Mouse (Mus musculus) urinary bladder, adult 2 months (tissue): ENCODE measurements around the gene Dnajb14. TPM values are rescaled to one million over a fixed set of nuclear protein-coding genes. Genes with fewer than 3 reads are reported as not detected.
"Not testable (repeated sequence)": the region's sequence is repeated elsewhere in the genome, so short reads cannot be mapped to it uniquely, and the experiment has no call there.

Experiments
- DNase-seq: peaks from one replicate; pipeline ENCODE4 v3.0.0; 2022; ENCODE audit warnings: low spot score
- polyA plus RNA-seq: library from polyadenylated mRNA; depleted of rRNA; stranded (reverse); fragments of >200 nt; gene quantifications from 2 replicates; pipeline ENCODE4 v1.2.3, GENCODE M21; 2012; rRNA removed

Gene Dnajb14
- polyA plus RNA-seq, result 7.9 and 8.8 TPM in 2 replicates

- peak; percentile 75 for DNase-seq
These were observed at the start of gene Dnajb14 for GRCm38 (mm10) chr3:137867437-137868093. Dnajb14 (plus strand) TSS chr3:137867675.

GRCm38 (mm10) chr3:137818713-137819112 lies 48.8 kb upstream of the Dnajb14 start:
- no peak for DNase-seq

- no peak for DNase-seq
These were observed 46.6 kb upstream of the Dnajb14 start for GRCm38 (mm10) chr3:137820688-137821467.

- DNase-seq, result no peak
These were observed 44.2 kb upstream of the Dnajb14 start for GRCm38 (mm10) chr3:137823317-137823716.

- DNase-seq, result no peak
These were observed 39.8 kb upstream of the Dnajb14 start for GRCm38 (mm10) chr3:137827678-137828077.

GRCm38 (mm10) chr3:137831156-137831555 lies 36.3 kb upstream of the Dnajb14 start:
- no peak for DNase-seq

GRCm38 (mm10) chr3:137833128-137833527 lies 34.3 kb upstream of the Dnajb14 start:
- no peak for DNase-seq

- no peak for DNase-seq
These were observed 33.8 kb upstream of the Dnajb14 start for GRCm38 (mm10) chr3:137833698-137834097.

GRCm38 (mm10) chr3:137836543-137836942 lies 30.9 kb upstream of the Dnajb14 start:
- DNase-seq, result no peak

- no peak for DNase-seq
These were observed 29.3 kb upstream of the Dnajb14 start for GRCm38 (mm10) chr3:137838160-137838559.

- no peak for DNase-seq
These were observed 24.5 kb upstream of the Dnajb14 start for GRCm38 (mm10) chr3:137842944-137843343.

- no peak for DNase-seq
These were observed 23.2 kb upstream of the Dnajb14 start for GRCm38 (mm10) chr3:137844263-137844662.

GRCm38 (mm10) chr3:137846552-137846951 lies 20.9 kb upstream of the Dnajb14 start:
- no peak for DNase-seq

GRCm38 (mm10) chr3:137848354-137848753 lies 19.1 kb upstream of the Dnajb14 start:
- no peak for DNase-seq

GRCm38 (mm10) chr3:137849697-137850096 lies 17.8 kb upstream of the Dnajb14 start:
- DNase-seq, result no peak

- DNase-seq, result no peak
These were observed 16.3 kb upstream of the Dnajb14 start for GRCm38 (mm10) chr3:137851196-137851595.

GRCm38 (mm10) chr3:137853011-137853410 lies 14.5 kb upstream of the Dnajb14 start:
- DNase-seq, result not testable (repeated sequence)

- no peak for DNase-seq
These were observed 12.1 kb upstream of the Dnajb14 start for GRCm38 (mm10) chr3:137855328-137855727.

GRCm38 (mm10) chr3:137856061-137856460 lies 11.4 kb upstream of the Dnajb14 start:
- DNase-seq, result no peak

- no peak for DNase-seq
These were observed 6.9 kb upstream of the Dnajb14 start for GRCm38 (mm10) chr3:137860394-137861170.

GRCm38 (mm10) chr3:137861436-137861835 lies 6.0 kb upstream of the Dnajb14 start:
- no peak for DNase-seq

GRCm38 (mm10) chr3:137862600-137862999 lies 4.9 kb upstream of the Dnajb14 start:
- DNase-seq, result no peak
